Mouse (Mus musculus): ENCODE results near the gene Ncbp1.

DNA sequence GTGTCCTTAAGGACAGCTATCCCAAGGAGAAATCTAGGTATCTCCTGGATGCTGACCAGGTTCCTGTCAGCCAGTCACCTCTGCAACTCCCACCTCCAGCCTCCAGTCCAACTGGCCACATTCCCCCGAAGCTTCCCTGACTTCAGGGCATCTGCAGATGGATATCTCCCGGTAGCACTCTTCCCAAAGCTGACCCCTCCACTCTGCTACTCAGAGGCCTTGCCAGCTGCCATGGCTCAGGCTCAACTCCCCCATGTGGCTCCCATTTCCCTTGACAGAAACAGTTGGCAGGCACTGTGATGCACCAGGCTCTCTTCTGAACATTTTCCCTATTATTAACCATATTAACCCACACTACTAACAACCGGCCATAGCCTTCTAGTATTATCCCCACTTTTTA is 27.1 kb upstream of the Ncbp1 start:
- TF ChIP-seq POLR2A (IDR thresholded peaks at IDR 0.05; ENCODE audit: extremely low read depth, insufficient read depth, low read length) (no peak), CTCF (IDR thresholded peaks at IDR 0.05; ENCODE audit: low read depth, low read length) (no peak)

All from liver, adult 2 months (tissue).